Mouse (Mus musculus) left cerebral cortex, postnatal 25 days (tissue): ENCODE measurements at regions not wholly inside any gene's neighbourhood (a gene's known extent, or its start where the extent isn't known, plus 50 kb on each side); places are given as distances from the start of the nearest gene placed in this dataset.

Source experiments
- DNase-seq, 2 experiments: peaks; one replicate each; pipeline ENCODE4 v3.0.0; 2022; ENCODE audit warnings: low spot score in 2 of 2, mixed read lengths in 1 of 2
- intact Hi-C: fragments of 180-260 bp; cut with DNase I; formaldehyde crosslinking; loops from one replicate; pipeline ENCODE4 v1.15.1; 2025

DNA sequence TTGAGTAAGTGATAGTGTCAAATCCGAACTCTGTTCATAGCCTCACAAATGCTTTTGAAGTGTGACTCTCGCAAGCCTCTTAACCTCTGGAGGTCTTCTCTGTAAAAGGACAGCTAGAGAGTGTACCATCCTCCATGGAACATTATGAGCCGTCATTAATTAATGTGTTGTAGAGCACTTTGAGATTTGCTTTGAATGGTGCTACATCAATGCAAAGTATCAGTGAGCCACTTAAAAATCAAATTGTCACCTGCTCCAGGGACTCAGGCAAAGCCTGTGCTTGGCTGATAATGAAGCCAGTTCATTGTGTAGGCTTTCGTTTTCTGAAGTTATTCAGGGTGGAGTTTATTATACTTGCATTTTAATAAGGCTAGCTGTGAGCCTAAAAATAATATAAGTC lies 801.8 kb upstream of the B3galt2 start:
- no peak for DNase-seq
- intact Hi-C loops = no loop called here

DNA sequence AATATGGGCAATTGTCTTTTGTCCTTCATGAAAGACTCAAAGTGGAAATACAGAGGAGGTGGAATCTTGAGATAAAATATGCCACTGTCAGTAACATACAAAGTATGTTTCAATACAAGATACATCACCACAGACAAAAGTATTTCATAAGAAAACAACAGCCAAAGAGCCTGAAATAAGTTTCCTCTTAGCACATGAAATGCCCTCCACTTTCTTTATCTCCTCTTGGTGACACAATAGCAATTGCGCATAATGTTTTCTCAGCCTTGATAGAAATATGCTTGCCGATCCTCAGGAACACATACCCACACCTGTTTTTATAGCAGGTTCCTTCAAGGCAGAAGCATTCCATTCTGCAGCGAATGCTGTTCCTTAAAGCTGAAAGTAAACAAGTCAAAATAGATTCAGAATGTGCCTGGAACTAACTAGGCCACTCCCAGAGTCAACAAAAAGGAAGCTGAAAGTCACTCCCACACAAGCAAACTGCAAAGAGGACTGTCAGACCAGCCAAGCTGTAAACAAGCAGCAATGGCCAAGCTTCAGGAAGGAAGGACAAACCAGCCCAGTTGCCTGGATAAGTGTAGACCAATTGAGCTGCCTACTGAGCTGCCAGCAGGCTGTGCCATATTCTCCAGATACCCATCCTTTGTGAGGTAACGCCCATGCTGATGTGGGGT lies 773.3 kb upstream of the B3galt2 start:
- DNase-seq = no peak
- intact Hi-C loops = no loop called here

DNA sequence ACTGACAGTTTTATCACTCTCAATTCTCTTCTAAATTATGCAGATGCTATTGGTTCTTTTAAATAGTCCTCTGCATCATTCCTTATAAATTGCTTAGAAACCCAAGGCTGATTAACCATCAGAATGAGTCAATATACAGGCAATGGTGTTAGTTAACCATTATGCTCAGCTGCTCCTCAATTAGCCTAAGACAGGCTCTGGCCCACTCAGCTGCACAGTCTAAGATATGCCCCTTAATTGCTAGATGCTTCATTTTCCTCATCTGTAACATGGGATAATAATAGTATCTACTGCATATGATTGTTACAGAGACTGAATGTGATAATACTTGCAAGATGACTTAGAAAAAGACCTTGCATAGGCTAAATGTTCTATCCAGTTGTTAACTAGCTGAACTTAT lies 748.6 kb upstream of the B3galt2 start:
- intact Hi-C loops = no loop called here
- no peak for DNase-seq

DNA sequence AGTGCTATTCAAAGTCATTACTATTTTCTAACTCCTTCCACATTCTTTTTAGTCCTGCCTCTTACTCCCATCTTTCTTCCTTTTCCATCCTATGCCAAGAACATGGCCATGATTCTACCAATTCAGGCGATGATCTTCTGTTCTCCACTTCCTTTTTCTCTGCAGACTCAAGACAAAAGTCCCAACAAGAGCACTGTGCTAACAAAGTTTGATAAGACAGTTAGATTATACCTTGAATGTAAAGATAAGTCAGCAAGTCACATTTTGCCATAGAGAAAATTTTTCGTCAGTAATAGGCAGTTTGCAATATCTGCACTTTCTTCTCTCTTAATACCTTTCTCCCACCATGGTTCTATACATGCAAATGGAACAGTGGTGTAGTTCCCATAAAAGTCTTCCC lies 747.3 kb upstream of the B3galt2 start:
- no peak for DNase-seq
- intact Hi-C loops = no loop called here

DNA sequence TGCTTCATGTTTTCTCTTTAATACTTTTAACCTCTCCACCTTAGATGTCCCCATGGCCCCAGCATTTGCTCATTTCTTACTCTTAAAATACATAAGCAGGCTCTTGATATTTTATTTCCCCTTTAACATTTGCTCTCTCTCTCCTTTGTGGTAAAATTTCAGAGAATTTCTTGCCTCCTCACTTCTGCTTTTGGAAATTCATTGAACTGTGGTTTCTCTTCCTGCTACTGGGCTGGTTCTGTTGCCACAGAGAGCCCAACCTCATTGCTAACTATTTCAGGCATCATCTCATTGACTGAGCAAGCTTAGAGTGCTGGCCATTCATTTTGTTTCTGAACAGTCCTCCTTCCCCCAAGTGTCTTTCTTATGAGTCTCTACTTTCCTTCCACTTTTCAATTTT lies 746.3 kb upstream of the B3galt2 start:
- no peak for DNase-seq

DNA sequence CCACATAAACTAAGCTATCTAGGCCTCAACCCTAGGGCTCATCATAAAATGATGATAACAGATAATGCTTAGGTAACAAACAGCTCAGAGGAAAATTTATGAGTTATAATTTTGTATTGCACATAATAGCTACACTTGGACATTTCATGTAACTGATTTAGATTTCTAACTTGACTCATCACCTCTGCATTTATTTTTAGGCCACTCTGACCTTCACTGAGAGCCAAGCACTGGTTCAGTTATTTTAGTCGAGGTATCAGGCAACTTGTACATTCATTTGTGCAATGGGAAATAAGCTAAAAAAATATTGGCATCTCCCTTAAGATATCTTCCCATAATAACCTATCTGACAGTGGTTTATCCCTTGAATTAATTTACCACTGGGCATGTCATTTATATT lies 745.4 kb upstream of the B3galt2 start:
- intact Hi-C loops = no loop called here

More for the DNA sequence above, 746.3 kb upstream of the B3galt2 start:
- intact Hi-C loops = no loop called here

DNA sequence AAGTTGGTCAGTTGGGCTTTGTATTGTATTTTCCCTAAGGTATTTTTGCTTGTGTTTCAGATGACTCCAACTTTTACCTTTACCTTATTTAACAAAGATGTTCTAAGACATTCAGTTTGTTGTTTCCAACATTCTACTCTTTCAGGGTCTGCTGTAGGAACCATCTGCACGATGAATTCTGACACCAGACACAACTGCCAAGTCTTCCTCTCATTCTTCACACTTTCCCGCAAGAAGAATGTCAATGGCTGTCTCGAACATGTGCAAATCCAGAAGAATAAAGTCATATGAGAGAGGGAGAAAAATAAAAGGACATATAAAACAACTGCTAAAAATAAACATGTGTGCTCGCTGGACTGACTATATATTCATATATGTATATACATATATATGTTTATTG lies 730.6 kb upstream of the B3galt2 start:
- DNase-seq = peak in 1 of 2 experiments; percentile 57
- intact Hi-C loops = no loop called here

More for the DNA sequence above, 745.4 kb upstream of the B3galt2 start:
- DNase-seq = no peak

DNA sequence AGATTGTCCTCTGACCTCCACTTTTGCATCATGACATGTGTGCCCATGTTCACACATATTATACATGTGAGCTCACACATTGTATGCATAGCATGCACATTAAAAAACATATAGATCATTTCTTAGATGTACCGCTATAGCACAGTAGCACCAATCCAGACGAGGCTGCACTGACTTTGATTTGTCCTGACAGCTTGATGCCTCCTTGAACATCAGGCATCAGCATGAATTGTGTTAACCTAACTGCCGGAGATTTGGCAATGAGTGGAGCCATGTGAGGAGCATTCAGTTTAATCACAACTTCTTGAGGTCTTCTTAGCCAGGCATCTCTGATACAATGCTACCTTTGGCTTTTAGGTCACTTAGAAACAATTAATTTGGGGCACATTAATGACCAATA lies 683.8 kb upstream of the B3galt2 start:
- intact Hi-C loops = no loop called here
- no peak for DNase-seq

DNA sequence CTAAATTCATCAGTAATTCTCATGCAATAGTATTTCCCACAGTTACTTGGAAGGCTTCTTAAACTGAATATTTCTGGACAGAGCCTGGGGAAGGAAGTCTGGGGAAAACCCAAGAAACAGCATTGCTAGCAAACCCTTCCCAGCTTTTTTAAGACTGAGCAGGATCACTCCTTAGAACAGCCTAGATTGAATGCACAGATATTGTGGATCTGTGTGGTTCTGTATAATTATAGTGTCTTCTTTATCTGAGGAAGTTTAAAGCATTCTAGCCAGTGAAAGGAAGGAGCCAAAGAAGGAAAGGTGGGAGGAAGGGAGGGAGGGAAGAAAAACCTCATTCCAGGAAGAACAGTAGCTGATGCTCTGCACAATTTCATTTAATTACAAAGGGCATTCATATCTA lies 669.0 kb upstream of the B3galt2 start:
- peak in 1 of 2 experiments; percentile 48 for DNase-seq
- intact Hi-C loops = loop anchor here (5.0 kb wide), 1 partner anchor 671 kb away; the partner anchor contains the start of gene B3galt2

DNA sequence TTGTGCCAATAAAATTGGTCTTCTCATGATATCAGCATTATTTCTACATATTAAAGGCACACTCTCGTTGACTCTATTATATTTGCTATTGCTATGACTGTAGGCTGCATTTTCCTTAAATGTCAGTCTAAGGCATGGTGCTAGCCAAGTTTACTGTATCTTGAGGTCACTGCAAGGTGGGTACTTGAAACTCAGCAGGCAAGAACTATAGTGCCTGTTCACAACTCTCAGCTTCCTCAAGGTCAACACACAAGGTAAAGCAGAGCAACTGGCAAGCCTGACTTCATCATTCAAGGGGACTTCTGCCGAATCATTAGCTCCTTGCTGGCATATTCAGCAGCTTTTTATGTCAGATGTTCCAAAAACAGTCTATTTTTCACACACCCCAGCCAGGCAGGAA lies 667.1 kb upstream of the B3galt2 start:
- DNase-seq = no peak
- intact Hi-C loops = loop anchor here (5.0 kb wide), 1 partner anchor 669 kb away; the partner anchor contains the start of gene B3galt2

DNA sequence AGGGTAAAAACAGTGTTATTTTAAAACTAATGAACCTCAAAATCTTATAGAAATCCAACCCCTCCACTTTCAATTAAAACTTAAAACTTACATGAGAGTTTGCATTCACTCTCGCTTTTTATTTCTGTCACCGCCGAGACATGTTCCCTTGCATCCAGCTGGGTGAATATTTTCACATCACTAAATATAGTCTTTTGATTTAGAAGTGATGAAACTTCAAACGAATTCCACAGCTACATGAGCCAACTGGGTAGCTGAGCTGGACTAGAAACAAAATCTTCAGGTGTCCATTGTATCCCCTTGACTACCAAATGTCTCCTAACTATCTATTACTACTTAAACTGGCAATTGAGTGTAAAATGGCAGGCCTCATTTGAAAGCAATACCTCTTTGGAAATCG lies 657.5 kb upstream of the B3galt2 start:
- intact Hi-C loops = no loop called here
- DNase-seq = peak in 1 of 2 experiments; percentile 66

DNA sequence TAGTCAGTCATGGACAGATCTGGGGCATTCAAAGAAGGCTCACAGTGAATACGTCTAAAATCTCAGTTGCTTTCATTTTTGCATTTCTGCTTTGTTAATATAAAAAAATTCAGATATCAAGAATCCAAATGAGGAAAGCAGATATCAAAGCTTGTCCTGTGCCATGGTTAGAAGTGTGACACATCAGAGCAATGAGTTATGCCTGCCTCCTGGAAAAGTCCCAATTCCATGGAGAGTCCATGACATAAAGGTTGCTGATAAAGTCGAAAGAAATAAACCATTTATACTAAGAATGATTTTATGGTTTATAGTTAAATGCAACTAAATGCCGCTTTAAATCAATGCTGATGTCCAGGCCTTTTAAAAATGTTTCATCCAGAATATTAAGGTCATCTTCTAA lies 656.8 kb upstream of the B3galt2 start:
- no peak for DNase-seq
- intact Hi-C loops = no loop called here

DNA sequence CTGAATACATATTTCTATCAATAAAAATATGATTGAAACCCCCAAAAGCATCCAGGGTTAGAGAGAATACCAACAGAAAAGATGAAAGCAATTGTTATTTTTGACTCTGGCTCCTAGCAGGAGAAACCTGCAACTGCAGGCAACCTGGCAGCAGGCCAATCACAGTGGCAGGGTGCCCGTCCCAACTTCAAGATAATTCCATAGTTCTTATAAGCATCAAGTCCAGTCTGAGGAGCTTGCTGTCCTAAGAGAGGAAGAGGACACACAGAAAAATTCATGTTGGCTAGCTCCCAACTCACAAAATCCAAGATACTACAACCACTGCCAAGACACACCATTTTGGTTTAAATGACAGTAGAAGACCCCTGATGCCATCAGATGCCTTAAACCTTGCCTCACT lies 654.9 kb upstream of the B3galt2 start:
- intact Hi-C loops = no loop called here
- DNase-seq = peak in 1 of 2 experiments; percentile 39

DNA sequence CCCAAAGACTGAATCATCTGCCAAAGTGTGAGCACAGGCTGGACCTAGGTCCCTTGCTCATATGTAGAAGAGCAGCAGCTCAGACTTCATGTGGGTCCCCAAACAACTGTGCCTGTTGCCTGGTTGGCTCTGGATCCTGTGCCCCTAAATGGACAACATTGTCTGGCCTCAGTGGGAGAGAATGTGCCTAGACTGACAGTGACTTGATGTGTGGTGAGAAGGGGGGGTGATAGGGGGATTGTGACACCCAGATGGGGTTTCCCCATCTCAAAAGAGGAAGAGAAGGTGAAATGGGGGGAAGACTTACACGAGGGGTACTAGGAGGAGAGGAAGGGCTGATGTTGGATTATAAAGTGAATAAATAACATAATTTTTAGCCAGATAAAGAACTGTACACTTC lies 640.2 kb upstream of the B3galt2 start:
- no peak for DNase-seq
- intact Hi-C loops = no loop called here

DNA sequence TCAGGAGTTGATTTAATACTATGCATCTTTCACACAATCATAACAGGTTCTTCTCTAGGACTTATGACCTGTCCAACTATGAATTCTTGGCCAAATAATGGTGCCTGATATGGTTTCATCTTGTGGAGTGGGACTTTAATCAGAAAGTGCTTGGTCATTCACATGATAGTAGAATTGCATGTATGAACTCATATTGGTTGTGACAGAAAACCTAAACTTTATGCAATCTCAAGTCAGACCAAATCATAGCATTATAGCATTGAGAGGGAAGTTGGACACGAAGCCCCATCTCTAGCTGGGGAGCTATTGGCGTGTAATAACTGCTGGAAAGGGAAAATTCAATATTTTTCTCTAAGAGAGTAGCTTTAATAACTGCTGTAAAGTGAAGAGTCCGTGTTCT lies 639.4 kb upstream of the B3galt2 start:
- no peak for DNase-seq
- intact Hi-C loops = no loop called here

DNA sequence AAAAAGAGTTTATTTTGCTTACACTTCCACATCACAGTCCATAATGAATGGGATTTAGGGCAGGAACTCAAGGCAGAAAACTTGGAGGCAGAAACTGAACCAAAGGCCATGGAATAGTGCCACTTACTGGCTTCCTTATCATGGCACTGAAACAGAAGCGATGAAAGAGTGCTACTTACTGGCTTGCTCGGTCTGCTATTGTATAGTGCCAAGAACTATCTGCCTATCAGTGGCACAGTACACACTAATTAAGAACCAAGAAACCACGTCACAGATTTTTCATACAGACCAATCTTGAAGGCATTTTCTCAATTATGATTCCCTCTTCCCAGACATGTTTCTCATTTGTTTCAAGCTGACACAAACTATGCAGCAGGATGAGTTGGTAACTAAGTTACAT lies 634.4 kb upstream of the B3galt2 start:
- DNase-seq = no peak
- intact Hi-C loops = no loop called here

DNA sequence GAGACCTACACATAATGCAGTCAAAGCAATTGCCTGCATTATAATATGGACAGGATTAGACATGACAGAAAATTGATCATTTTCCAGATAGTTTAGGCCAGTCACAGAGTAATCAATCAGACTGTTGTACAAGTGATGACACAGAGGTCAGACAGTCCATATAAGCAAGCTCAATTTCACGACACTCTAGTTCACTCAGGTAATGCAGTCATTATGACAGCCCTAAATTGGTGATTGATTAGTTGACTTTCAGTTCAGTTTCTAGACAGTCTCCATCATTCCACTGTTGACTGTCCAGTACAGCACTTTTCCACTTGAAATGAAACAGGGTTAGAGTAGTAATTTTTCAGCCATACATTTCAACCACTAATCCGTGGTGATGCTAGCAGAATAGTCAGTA lies 620.5 kb upstream of the B3galt2 start:
- intact Hi-C loops = no loop called here
- DNase-seq = no peak

DNA sequence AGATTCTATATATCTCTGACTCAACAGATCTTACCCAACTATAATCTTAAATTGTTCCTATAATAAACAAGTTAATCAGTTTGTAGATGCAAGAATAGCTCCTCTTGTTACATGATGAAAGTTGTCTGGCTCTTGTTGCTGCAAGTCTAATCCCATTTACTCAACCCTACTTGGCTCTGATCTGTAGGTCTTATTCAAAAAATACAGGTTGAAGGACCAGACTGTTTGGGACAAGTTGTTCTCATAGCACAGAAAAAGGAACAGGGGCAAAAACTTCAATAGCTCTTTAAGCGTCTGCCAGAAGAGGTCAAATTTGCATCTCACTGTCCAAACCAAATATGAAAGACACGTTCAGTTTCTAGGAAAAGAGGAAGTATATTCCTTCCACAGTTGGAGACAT lies 587.3 kb upstream of the B3galt2 start:
- intact Hi-C loops = no loop called here
- peak in 1 of 2 experiments; percentile 38 for DNase-seq

DNA sequence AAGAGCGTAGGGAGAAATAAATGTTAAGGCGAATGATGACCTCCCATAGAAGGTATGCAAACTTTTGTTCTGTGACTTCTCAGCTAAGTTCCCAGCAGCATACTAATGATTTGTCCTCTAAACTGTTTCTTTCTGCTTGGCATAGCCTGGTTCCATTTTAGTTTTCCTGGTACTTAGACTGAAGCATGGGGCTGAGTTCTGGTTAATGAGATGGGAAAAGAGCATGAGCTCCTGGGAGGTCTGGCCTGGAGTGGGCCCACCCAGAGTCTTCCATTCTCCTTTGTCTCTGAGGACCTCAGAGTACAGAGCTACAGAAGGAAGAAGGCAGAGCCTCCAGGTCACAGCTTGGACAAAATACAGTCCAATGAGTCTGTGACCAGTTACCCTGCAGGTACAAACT lies 586.9 kb upstream of the B3galt2 start:
- peak in 1 of 2 experiments; percentile 33 for DNase-seq
- intact Hi-C loops = no loop called here

DNA sequence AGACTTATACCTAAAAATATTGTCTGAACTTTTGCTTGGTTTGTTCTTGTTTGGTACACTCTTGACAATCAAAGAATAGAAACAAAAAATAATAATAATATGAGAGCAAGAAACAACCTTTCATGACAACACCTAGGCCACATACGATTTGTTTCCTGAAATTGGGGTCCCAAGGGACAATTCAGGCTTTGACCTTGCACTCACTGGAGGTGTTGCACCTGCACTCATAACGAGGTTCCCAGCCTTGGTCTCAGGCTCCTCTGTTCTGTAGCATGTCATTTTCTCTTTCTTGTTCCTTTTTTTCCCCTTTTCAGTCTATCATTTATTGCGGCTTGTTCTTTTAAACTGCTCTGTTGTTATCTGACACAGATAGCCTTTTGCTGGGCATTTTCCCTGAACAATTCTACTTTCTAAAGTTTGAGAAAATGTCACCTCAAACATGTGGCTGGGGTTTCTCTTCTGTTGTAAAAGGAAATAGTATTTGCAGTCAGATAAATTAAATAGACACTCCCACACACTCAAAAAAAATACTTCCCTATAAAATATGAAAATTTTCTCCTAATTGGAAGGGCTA lies 585.9 kb upstream of the B3galt2 start:
- no peak for DNase-seq
- intact Hi-C loops = no loop called here

DNA sequence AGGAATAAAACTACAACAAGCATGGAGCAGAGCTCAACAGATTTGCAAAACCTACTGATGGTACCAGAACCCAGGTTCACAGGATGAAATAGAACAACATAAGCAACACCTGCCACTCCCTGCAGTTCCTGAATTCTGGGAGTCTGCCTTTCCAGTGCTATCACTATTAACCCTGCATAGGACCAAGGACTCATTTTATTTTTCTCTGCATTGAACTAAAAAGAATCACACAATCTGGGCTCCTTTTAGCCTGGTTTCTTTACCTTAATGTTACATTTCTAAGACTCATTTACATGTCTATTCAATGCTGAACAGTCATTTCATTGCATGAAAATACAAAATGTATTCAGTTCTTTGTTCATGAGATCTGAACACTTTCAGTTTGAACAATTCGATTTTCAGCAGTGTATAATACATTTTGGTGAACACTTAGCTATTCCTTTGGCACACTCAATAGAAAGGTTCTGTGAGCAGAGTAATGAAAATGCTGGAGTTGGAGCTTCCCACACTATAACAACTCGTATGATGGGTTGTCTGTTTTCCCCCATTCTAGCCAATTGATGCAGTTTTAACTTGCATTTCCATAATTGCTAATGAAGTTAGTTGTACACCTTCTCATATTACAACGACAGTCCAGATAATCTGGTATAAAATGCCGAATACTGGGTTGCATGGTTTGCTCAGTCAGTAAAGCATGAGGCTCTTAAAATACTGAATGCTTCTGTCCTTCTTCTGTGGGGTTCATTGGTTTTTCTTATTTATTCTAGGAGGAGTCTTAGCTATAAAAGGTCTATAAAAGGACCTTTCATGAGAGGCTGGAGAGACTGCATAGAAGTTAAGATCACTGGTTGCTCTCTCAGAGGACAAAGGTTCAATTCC lies 579.5 kb upstream of the B3galt2 start:
- intact Hi-C loops = no loop called here
- no peak for DNase-seq
